Mouse (Mus musculus) monocyte, adult 2 months (primary cell): ENCODE measurements around the gene Epha10.
"Not testable (repeated sequence)": the region's sequence is repeated elsewhere in the genome, so short reads cannot be mapped to it uniquely, and the experiment has no call there.

Experiments used
- DNase-seq, 2 experiments: peaks; one replicate each; pipeline ENCODE4 v3.0.0; 2022; ENCODE audit warnings: low spot score in 2 of 2, low read depth in 1 of 2

The Epha10 gene

DNA sequence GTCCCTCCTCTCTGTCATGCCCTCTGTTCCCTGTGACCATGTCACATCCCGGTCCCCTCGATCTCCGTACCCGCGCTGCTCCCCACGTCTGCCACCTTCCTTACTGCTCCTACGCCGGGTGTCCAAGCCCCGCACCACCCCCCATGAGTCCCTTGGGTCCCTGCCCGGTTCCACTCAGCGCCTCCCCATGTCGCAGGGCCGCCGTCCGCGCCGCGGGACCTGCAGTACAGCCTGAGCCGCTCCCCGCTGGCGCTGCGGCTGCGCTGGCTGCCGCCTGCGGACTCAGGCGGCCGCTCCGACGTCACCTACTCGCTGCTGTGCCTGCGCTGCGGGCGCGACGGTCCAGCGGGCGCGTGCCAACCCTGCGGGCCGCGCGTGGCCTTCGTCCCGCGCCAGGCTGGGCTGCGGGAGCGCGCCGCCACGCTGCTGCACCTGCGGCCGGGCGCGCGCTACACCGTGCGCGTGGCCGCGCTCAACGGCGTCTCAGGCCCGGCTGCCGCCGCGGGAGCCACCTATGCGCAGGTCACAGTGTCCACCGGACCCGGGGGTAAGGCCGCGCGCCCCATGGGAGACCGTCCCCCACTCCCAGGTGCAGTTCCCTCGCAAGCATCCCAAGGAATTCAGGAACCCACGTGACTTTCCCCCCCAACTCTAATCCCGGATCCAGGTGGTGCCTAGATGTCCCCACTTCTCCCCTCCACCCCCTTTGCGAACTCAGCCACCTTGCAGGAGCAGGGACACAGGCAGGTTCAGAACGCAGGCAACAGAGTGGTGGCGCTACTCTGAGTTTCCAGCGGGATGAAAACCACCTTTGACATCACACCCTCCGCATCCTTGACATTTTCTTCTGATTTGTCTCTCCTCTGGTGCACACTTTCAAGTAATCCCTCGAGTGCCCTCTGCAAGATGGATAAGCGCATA lies 14.1 kb downstream of the Epha10 start:
- no peak for DNase-seq

DNA sequence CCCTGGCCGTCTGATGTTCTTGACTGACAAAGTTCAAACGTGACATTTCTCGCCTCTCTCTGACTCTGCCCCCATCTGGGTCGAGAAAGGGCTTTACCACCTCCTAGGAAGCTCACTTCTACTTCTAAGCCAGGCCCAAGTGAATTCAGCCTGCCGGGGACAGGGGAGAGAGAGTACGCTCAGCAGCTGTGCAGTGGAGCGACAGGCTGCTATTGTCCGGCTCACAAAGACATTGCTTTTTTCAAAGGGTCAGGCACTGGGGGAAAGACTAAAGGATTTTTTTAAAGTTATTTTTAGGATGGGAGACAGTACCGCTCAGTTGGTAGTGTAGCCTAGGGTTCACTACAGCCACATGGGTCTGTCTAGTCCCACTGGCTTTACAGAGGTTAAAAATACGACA lies 17.7 kb downstream of the Epha10 start:
- no peak for DNase-seq

DNA sequence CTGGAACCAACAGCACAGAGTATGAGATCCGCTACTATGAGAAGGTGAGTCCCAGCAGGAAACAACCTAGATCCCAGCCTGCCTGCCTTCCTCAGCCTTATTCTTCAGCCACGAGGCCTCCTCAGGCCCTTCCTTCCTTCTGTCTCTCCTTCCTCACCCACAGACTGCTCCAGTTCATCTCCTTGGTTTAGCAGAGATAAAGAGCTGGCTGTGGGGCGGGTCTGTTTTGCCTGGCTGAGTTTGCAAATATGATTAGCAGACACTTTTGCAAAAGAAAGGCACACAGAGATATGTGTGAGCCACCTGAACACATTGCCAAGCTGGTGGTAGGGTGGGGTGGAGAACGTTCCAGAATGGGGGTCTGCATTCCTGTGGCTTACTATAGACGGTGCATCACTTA lies 19.2 kb downstream of the Epha10 start:
- DNase-seq: no peak

DNA sequence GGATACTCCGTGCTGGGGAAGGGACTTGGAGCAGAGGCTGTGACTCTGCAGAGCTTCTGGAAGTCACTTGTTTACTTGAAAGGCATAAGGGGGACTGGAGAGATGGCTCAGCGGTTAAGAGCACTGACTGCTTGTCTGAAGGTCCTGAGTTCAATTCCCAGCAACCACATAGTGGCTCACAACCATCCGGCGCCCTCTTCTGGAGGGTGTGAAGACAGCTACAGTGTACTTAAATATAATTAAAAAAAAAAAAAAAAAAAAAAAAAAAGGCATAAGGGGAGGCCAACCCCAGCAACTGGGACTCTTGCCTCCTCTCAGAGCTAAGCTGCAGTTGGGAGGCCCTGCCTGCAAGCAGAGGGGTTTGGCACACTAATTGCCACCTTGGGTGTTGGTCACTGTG lies 24.7 kb downstream of the Epha10 start:
- no peak for DNase-seq

DNA sequence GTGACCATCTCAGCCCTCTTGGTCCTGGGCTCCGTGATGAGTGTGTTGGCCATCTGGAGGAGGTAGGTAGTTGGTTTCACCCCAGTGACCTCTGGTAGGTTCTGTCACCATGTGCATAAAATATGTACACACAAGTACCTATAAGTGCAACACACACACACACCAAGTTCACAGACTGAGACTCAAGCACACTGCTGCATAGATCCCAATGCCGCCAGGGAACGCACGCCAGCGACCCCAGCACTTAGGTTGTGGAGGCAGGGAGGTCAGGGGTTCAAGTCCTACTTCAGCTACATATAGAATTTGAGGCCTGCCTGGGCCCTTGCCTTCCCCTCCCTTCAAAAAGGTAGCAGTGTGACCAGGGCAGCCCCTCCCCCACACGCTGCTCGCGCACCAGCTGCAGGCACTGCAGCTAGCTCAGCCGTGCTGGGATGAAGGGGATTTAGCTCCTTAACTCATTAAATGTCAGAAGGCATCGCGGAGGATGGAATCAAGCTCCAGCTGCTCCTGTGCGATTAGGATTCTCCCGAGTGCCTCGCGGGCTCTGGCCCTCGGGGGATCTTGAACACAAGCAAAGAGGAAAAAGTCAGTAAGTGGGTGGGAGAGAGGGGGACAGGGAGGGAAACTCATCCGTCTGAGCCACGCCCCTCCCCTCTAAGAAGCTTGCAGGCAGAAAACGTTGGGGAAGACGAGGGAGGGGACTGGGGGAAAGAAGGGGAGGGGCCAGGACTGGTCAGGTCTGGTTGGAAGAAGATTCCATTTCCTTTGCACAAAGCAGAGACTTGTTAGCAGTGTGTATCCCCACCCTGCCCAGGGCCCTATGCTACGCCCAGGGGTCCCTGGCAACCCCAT lies 25.5 kb downstream of the Epha10 start:
- no peak for DNase-seq

DNA sequence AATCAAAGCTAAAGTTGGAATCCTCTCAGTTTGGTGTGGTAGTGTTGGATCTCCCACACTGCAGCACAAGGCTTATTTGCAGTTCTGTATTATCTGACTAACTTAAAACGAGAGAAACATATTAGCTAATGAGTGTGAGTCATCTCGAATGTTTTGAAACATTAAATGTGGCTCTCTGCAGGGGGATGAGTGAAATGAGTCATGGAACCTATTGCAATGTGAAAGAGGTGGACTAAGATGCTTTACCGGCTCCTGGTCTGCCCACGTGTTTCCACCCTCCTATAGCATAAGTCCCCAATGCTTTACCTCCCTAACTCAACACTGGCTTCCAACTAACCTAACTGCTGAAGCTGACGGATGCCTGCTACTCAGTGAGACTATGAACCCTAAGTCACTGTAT lies 47.4 kb downstream of the Epha10 start:
- DNase-seq: no peak

DNA sequence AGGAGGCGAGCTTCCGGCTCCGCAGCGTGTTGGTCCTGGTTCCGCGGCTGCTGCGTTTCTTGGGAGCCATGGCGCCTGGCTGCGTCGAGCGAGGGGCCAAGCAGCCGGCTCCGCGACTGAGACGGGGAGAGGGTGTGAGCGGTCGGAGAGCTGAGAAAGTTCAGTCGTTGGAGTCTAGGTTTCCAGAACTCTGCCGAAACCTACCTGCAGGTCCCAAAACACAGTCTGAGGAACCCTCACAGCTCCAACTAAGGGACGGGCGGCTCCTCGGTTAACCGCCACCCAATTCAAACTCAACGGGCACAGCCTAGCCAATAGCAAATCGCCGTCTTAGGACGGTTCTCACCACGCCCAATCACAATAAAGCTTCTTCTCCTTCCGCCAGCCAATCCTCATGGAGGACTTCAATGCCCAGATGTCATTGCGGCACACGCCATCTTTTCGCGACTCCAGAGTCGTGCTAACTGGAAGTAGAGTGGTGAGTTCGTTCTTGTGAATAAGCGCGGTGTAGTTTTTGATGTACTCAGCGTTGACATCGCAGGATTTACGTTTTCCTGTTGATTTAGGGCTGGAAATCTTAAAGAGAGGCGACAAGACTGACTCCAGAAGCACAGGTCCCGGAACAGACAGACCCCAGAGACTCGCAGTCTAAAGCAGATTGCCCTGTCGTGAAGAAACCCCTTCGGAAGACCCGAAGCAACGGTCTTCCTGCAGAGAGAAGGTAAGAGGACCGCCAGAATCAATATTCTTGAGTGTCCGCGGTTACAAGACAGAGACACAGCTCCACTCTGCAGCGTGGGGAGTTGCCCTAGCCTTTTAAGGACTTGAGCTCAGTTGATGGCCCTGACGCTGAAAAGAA lies 56.1 kb downstream of the Epha10 start, which contains the start of gene 9930104L06Rik:
Gene 9930104L06Rik (plus strand): TSS at position 436 of the 859 bp plus-strand sequence.
- peak; percentile 81 to 87 for DNase-seq

DNA sequence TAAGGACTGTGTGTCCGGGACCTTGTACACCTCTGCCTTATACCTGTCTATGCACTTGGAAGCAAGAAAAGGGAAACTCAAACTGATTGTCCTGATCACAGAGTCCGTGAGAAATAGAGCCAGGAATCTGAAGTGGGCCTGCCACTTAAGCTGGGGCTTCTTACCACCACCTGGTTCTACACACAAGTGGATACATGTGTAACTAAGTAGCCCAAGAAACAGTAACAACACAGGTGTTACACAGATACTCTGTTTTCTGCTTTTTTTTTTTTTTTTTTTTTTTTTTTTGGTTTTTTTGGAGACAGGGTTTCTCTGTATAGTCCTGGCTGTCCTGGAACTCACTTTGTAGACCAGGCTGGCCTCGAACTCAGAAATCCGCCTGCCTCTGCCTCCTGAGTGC lies 58.5 kb downstream of the Epha10 start, which contains the start of gene Cdca8:
Gene Cdca8 (minus strand): TSS at position 101 of the 400 bp plus-strand sequence.
- not testable (repeated sequence) for DNase-seq

DNA sequence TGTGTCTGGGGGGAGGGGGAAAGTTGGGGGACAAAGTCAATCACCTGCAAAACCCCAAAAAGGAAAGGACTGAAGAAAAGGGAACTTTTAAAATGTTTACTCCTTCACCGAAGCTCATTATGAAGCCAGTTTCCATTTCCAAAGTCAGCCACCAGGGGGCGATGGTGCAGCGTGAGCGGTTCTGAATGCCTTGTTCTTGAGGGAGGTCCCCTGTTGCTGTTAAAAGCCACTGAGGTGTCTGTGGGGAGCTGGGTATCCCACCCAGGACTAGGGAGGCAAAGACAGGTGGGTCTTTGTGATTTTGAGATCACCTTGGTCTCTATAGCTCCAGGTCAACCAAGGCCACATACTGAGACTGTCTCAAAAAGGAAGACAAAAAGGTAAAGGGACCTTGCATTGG lies 62.3 kb downstream of the Epha10 start:
- DNase-seq: peak; percentile 24 to 70

DNA sequence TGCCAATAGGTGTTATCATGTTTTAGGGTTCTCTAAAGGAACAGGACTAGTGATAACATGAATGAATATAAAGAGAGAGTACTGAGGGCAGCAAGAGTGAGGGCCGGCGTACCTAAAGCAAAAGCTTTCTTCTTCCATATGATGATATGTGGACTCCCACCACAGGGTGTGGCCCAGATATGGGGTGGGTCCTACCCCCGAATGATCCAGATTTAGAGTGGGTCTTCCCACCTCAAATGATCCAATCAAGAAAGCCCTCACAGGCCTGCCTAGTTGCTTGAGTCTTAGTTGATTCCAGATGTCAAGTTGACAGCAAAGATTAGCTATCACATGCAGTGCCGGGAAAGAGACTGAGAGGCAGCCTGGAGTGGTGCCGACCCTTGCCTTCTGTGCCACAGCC lies 63.1 kb downstream of the Epha10 start:
- no peak for DNase-seq

DNA sequence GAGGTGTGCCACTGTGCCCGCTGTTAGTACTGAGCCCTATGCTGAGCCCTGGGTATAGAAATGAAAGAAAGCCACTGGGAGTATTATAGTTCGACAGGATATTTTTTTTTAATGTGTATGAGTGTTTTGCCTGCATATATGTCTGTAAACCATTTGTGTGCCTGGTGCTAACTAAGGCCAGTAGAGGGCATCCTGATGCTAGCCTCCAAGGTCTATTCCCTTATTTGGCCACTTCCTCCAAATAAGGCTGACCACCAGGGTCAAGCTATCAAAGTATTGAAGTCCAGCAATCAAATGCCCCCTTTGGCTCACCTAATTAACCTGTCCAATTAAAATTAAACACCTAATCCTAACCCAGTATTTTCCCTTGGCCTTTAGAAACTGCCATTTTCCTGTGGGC lies 64.3 kb downstream of the Epha10 start:
- no peak for DNase-seq

DNA sequence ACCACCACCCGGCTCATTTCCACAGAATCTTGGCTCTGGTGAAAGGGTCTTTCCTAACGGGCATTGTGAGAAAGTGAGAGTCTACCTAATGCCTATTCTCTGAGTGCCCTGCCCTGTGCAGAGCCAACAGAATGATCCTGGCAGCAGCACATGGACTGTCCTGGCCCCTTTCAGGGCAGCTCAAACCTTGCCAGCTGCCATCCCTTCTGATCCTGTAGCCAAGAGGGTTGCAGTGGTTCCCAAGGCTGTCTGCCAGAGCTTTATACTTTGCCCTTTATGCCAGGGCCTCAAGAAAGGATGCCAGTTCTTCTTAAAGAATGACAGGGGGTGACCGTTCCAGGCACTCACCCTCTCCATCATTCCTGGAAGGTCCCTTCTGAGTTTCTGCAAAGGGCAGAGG lies 68.8 kb downstream of the Epha10 start:
- DNase-seq: no peak

DNA sequence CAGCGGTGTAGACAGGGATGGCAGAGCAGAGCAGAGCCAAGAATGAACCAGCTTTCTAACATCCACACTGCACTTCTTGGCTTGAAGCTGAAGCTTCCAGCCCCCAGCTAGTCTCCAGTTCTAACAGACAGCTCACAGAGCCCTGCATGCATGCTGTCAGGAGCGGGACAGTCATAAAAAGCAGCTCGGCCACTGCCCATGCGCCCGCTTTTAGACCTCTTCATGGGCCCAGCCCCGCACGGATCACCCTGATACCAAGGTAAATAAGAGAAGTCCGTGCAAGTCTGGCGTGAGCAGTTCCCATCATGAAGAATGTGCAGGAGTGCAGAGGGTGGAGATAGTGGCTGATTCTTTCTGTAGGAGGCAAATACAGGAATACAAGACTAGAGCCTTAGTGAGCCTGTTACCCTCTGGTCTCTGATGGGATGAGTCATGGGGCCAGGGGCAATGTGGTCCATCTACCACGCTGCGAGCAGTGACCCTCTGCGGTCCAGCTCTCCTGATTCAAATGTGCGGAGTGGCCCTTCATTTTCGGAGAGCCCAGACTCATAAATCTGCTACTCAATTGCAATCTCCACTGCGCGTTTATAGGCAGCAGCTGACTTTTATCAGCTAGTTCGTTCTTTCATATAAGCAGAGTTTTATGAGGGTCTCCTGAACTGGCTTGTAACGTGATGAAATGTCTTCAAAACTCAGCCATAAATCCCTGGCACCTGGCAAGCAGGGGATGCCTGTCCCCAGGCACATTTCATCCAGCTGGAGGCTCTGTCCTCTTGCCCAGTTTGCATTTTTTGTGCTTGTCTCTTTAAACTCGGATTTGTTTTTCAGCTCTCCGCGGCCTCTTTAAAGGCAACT lies 69.7 kb downstream of the Epha10 start:
- DNase-seq: no peak

DNA sequence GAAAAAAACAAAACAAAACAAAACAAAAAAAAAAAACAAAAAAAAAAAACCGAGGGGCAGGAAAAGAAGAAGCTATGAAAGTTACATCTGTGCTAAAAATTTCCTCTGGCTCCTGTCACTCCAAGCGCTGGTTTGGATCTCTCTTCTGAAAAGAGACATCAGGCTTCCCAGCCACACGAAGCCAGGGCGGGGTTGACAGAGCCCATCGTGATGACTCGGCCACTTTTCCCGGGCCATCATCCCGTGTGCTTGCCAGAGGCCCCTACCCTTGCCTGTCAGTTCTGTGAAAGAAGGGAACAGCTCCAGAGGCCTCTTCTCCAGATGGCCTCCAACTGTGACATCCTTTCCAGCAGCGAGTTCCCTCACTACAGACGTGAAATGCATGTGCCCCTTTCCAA lies 70.3 kb downstream of the Epha10 start:
- DNase-seq: no peak

DNA sequence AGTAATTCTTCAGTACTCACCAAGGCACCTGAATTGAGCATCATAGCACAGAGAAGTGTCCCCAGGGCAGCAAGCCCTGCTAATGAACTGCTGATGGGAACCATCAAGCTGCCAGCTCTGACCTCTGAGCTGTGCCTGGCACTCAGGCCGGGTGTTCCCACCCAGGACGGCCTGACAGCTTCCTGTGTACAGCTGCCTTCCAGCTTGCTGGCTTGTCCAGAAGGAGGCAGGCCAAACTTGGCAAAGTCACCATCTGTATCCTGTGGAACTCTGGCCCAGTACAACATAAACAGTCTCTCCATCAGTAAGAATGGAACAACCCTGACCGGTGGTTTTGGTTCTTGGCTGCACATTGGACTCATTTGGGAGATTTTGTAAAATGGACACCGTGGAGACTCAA lies 72.8 kb downstream of the Epha10 start:
- DNase-seq: no peak

DNA sequence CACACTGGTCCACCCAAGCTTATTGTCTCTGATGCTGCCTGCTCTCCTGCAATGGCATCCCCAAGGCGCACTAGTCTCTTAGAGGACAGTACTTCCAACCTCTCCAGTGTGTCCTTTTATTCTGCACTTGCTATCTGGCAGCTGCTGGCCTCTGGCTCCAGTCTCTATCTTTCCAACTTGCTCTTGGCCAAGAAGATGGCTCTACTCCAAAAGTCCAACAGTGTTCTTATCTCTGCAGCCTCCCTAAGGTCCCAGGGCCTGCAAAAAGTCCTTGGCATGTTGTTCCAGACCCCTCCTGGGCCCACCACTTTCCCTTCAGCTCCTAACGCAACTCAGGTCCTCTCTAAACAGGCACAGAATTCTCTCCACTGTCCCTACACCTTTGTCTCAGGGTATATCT lies 76.6 kb downstream of the Epha10 start:
- no peak for DNase-seq

DNA sequence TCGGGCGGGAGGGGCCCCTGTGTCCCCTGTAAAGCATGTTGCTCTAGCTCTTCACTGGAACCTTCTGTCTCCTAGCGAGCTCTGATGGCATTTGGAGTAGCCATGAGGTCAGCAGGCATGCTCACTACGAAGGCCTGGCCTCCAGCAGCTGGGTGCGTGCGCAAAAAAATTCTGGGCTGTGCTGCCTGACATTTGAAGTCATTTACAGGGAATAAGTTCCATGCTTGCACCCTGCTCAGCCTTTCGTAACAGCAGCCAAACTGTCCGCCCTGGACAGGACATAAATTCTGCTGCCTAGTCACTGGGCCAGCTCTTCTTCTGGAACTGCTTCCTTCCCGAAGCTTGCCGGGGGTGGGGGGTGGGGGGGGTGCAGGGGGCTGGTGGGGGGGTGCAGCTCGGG lies 78.4 kb downstream of the Epha10 start:
- no peak for DNase-seq

DNA sequence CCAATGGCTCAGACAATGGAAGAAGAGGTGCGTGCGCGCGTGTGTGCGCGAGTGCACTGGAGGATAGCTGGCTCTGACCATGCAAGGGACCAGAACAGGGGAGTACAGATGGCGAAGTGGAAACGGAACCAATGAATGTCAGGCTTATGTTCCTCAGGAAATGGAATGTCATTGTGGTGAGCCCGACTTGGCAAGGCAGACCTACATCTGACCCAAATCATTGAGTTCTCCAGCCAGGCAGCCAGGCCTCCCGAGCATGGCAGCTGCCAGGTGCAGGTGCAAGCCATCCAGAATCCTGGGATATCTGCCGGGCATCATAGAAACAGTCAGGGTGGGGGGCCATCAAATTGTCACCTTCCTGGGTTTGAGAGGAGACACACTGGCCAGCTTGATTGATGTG lies 80.2 kb downstream of the Epha10 start:
- no peak for DNase-seq

DNA sequence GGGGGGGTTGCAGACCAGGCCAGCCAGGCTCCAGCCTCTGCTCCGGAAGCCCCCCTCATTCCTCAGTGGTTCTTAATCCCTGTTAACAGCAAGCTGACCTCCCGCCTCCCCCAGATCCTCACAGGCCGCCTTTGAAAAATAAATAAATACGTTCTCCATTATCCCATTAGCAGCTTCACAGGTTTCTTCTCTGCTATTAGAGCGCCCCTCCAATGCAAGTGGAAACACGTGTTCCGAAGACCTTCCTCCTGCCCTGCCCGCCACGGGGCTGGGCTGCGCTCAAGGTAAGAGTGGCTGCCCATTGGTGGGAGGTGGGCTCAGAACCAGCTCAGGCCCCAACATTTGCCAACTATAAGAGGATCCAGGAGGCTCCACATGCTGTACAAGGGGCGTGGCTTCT lies 81.9 kb downstream of the Epha10 start:
- no peak for DNase-seq

DNA sequence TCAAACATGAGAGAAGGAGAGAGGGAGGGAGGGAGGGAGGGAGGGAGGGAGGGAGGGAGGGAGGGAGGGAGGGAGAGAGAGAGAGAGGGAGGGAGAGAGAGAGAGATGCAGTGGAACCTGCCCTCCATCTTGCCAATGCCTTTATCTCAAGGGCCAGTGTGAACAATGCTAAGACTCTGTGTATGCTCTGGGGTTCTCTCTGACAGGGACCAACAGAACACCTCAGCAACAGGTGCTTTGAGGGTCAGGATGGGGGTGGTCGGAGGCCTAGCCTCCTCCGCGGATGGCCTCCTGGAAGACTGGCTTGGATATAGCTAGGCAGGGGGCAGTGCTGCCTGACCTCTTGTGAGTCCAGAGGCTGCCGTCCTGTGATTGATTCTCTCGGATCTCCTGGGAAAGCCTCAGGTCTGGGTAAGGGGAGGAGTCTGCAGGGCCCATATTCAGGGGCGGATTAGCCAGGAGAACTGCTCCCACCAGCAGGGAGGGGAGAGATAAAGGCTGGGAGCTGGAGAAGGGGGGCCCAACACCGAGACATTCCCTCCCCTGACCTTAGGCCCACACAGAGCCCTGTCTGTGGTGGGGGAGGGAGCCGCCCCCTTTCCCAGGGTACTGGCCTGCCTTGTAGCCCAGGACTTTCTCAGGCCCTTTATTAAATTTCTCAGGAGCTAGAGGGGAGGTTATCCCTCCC lies 84.4 kb downstream of the Epha10 start:
- no peak for DNase-seq
